Mouse (Mus musculus) embryonic facial prominence, embryonic 12.5 days (tissue): ENCODE results near the gene Olfr1238. TPM values are rescaled to one million over a fixed set of nuclear protein-coding genes. Genes with fewer than 3 reads are reported as not detected.

ENCODE experiments used
- ATAC-seq: fragments of 200-750 bp; cut with Nextera tagmentation; 2 replicates; pipeline ENCODE4 v1.8.0; 2017; ENCODE audit not compliant: insufficient number of reproducible peaks, insufficient read depth, low FRiP score, low TSS enrichment
- H3K27ac ChIP-seq: fragments of 300-500 bp; sonication (generic); 2 replicates; pipeline ENCODE4 v1.5.1; 2016; ENCODE audit warnings: mild to moderate bottlenecking
- H3K27me3 ChIP-seq: fragments of 300-500 bp; sonication (generic); 2 replicates; pipeline ENCODE4 v1.6.1; 2016; ENCODE audit warnings: mild to moderate bottlenecking, moderate library complexity
- H3K36me3 ChIP-seq: fragments of 300-500 bp; sonication (generic); 2 replicates; pipeline ENCODE4 v1.6.1; 2016; ENCODE audit warnings: mild to moderate bottlenecking
- H3K4me1 ChIP-seq: fragments of 300-500 bp; sonication (generic); 2 replicates; pipeline ENCODE4 v1.6.1; 2016
- H3K4me2 ChIP-seq: fragments of 300-500 bp; sonication (generic); replicated peaks from 2 replicates; pipeline ENCODE4 v1.6.1; 2016; ENCODE audit warnings: mild to moderate bottlenecking, moderate library complexity
- H3K4me3 ChIP-seq: fragments of 300-500 bp; sonication (generic); 2 replicates; pipeline ENCODE4 v1.5.1; 2016; ENCODE audit warnings: mild to moderate bottlenecking
- H3K9ac ChIP-seq: fragments of 300-500 bp; sonication (generic); 2 replicates; pipeline ENCODE4 v1.6.1; 2016; ENCODE audit warnings: mild to moderate bottlenecking, moderate library complexity
- H3K9me3 ChIP-seq: fragments of 300-500 bp; sonication (generic); 2 replicates; pipeline ENCODE4 v1.6.1; 2016; ENCODE audit warnings: mild to moderate bottlenecking, moderate library complexity
- WGBS: fragments of 180-500 bp; shearing (Covaris S2); methylation state at CpG from one replicate; pipeline ENCODE4 v1.1.7; 2016; 5-methylcytosine and 5-hydroxymethylcytosine counted together
- polyA plus RNA-seq: library from polyadenylated mRNA; unstranded; fragments of >200 nt; fragmentation: Nextera tagmentation; extraction: Ambion mirVana; gene quantifications from 2 replicates; pipeline ENCODE4 v1.2.1, GENCODE M21; 2016

The Olfr1238 gene
- not detected in 2 replicates for polyA plus RNA-seq

GRCm38 (mm10) chr2:89409576-89409975, at the start of gene Olfr1238:
Gene Olfr1238 (minus strand): TSS chr2:89409676.
- Histone ChIP-seq H3K9me3 (no peaks in the 10 kb centered on the region), H3K36me3 (no peaks in the 10 kb centered on the region), H3K9ac (no peak within 1 kb of the TSS), H3K4me1 (no peaks in the 10 kb centered on the region), H3K27ac (no peak within 1 kb of the TSS), H3K4me2 (no peak within 1 kb of the TSS), H3K27me3 (no peaks in the 10 kb centered on the region), H3K4me3 (no peak within 1 kb of the TSS)
- WGBS, result 84% methylated on average over 2 of the region's 2 CpGs
- ATAC-seq, result no peak

DNA sequence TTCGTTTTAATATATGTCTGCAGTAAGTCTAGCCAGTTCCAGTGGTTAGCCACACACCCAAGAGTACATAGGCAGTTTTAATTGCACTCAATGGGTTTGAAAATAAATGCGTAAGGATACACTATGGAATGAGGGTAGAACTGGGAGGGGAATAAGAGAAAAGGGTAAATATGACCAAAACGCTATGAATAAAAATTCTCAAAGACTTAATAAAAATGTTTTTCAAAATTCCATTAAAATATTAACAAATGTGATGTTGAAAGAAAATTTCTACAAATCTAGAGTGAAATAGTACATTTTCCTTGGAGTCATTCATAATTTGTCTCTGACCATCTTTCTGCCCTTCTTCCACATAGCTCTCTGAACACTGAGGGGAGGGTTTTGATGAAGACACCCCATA, 33.4 kb upstream of the Olfr1238 start, which contains the start of gene Olfr1240:
Olfr1240 (minus strand) TSS at position 101 of the 400 bp plus-strand sequence.
- H3K4me1 ChIP-seq, result no peaks in the 10 kb centered on the region
- H3K4me2 ChIP-seq, result no peak within 1 kb of the TSS
- ATAC-seq, result no peak
- H3K27me3 ChIP-seq, result no peaks in the 10 kb centered on the region
- H3K27ac ChIP-seq, result no peak within 1 kb of the TSS
- H3K9ac ChIP-seq, result no peak within 1 kb of the TSS
- H3K4me3 ChIP-seq, result no peak within 1 kb of the TSS
- WGBS, result 87% methylated on average over 3 of the region's 3 CpGs
- H3K9me3 ChIP-seq, result no peaks in the 10 kb centered on the region
- H3K36me3 ChIP-seq, result no peaks in the 10 kb centered on the region

DNA sequence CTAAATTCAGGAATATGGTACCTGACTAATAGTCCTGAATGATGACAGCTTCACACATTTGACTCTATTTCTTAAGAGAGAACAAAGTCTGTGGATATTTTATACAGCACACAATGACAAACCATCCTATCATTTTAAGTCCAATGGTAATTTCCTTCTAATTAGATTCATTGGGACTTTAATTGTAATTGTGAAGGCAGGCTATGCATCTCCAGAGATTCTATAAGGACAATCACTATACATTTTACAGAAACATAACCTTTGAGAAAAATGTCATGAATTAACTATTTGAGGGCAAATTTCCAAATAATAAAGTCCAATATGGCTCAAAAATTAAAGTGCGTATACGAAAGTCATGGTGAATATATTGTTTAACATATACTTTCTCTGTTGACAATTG, 10.8 kb upstream of the Olfr1238 start, which contains the start of gene Olfr1239:
Olfr1239 (minus strand) TSS at position 101 of the 400 bp plus-strand sequence.
- 94% methylated on average over 2 of the region's 2 CpGs for WGBS

DNA sequence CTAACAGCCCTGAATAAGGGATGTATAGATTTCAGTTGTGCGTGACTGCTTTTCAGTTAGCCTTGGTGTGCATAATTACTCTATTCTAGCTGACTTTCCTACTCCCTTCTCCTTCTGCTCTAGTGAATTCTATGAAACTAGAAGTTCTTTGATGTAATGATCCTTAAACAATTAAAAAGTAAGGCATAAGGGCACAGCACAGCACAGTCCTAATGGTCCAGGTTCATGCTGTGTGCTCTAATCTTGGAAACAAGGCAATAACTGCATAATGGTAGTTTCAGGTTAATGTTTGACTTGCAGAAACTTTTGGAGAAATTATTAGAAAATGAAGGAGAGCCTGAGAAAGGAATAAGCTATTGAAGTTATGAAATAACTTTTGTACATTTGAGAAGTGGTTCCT, 5.1 kb upstream of the Olfr1238 start:
- Histone ChIP-seq H3K9me3 (no peaks in the 10 kb centered on the region), H3K9ac (no peak overlapping the region), H3K27ac (no peak overlapping the region), H3K27me3 (no peaks in the 10 kb centered on the region), H3K4me3 (no peak overlapping the region), H3K4me2 (no peak overlapping the region), H3K4me1 (no peaks in the 10 kb centered on the region), H3K36me3 (no peaks in the 10 kb centered on the region)
- ATAC-seq, result no peak
- 86% methylated on average over 1 of the region's 1 CpGs for WGBS

More for the DNA sequence above, 10.8 kb upstream of the Olfr1238 start, which contains the start of gene Olfr1239:
- Histone ChIP-seq H3K4me1 (no peaks in the 10 kb centered on the region), H3K4me3 (no peak within 1 kb of the TSS), H3K9me3 (no peaks in the 10 kb centered on the region), H3K27ac (no peak within 1 kb of the TSS), H3K4me2 (no peak within 1 kb of the TSS), H3K9ac (no peak within 1 kb of the TSS), H3K27me3 (no peaks in the 10 kb centered on the region), H3K36me3 (no peaks in the 10 kb centered on the region)
- ATAC-seq, result no peak

- no peak for ATAC-seq
- Histone ChIP-seq H3K9ac (no peak overlapping the region), H3K4me3 (no peak overlapping the region), H3K27me3 (no peaks in the 10 kb centered on the region), H3K4me2 (no peak overlapping the region), H3K4me1 (no peaks in the 10 kb centered on the region), H3K36me3 (no peaks in the 10 kb centered on the region), H3K9me3 (no peaks in the 10 kb centered on the region), H3K27ac (no peak overlapping the region)
- 98% methylated on average over 1 of the region's 1 CpGs for WGBS
Measured at GRCm38 (mm10) chr2:89400882-89401281, 8.6 kb downstream of the Olfr1238 start.

DNA sequence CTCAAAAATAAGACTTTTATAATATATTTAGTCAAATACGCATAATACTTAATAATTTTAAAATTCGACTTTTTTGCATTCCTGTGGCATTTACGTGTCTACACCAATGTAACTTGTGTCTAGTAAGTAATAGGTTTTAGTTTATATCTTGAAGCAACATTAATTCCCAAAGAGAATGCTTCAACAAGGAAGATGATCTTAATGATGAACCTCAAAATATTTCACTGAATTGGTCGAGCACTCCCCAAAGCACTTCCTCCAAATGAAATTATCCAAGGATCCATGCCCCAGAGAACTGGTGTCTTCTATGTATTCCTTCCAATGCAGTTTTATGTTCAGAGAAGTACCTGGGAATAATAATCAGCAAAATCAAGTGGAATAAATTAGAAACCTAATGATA, 44.7 kb downstream of the Olfr1238 start, which contains the start of gene Olfr1234:
Olfr1234 (minus strand) TSS at position 101 of the 400 bp plus-strand sequence.
- Histone ChIP-seq H3K36me3 (no peaks in the 10 kb centered on the region), H3K4me3 (no peak within 1 kb of the TSS)
- WGBS, result 85% methylated on average over 4 of the region's 4 CpGs

More for the DNA sequence above, 44.7 kb downstream of the Olfr1238 start, which contains the start of gene Olfr1234:
- H3K27ac ChIP-seq, result no peak within 1 kb of the TSS
- no peak within 1 kb of the TSS for H3K9ac ChIP-seq
- H3K4me1 ChIP-seq, result no peaks in the 10 kb centered on the region
- no peak within 1 kb of the TSS for H3K4me2 ChIP-seq
- ATAC-seq, result no peak
- no peaks in the 10 kb centered on the region for H3K9me3 ChIP-seq
- H3K27me3 ChIP-seq, result no peaks in the 10 kb centered on the region

Other genes starting within 250 kb of the Olfr1238 start
- gene Olfr1224-ps1, start 245.6 kb downstream of the Olfr1238 start, polyA plus RNA-seq, result not detected in 2 replicates
- gene Olfr1225, start 235.0 kb downstream of the Olfr1238 start, polyA plus RNA-seq, result not detected in 2 replicates
- gene Olfr1226, start 209.6 kb downstream of the Olfr1238 start, polyA plus RNA-seq, result not detected in 2 replicates
- not detected in 2 replicates for gene Olfr1228, start 155.6 kb downstream of the Olfr1238 start, polyA plus RNA-seq
- not detected in 2 replicates for gene Olfr1229, start 121.7 kb downstream of the Olfr1238 start, polyA plus RNA-seq
- gene Olfr1230, start 112.4 kb downstream of the Olfr1238 start, polyA plus RNA-seq, result not detected in 2 replicates
- gene Olfr1231, start 102.6 kb downstream of the Olfr1238 start, polyA plus RNA-seq, result not detected in 2 replicates
- gene Olfr1232, start 80.0 kb downstream of the Olfr1238 start, polyA plus RNA-seq, result not detected in 2 replicates
- not detected in 2 replicates for gene Olfr1233, start 67.3 kb downstream of the Olfr1238 start, polyA plus RNA-seq
- not detected in 2 replicates for gene Olfr1234, start 44.8 kb downstream of the Olfr1238 start, polyA plus RNA-seq
- gene Olfr1239, start 10.7 kb upstream of the Olfr1238 start, polyA plus RNA-seq, result not detected in 2 replicates
- not detected in 2 replicates for gene Olfr1240, start 33.3 kb upstream of the Olfr1238 start, polyA plus RNA-seq
- gene Olfr1241, start 77.5 kb upstream of the Olfr1238 start, polyA plus RNA-seq, result not detected in 2 replicates
- gene Olfr1242, start 88.7 kb upstream of the Olfr1238 start, polyA plus RNA-seq, result not detected in 2 replicates
- gene Olfr1243, start 121.8 kb upstream of the Olfr1238 start, polyA plus RNA-seq, result not detected in 2 replicates
- gene Olfr1245, start 168.8 kb upstream of the Olfr1238 start, polyA plus RNA-seq, result not detected in 2 replicates
- gene Olfr1246, start 183.5 kb upstream of the Olfr1238 start, polyA plus RNA-seq, result not detected in 2 replicates
- gene Olfr1247, start 204.5 kb upstream of the Olfr1238 start, polyA plus RNA-seq, result not detected in 2 replicates
- not detected in 2 replicates for gene Olfr1248, start 208.6 kb upstream of the Olfr1238 start, polyA plus RNA-seq
- gene Olfr1249, start 225.3 kb upstream of the Olfr1238 start, polyA plus RNA-seq, result not detected in 2 replicates